Mouse (Mus musculus) A20 (cell line): ENCODE measurements around the gene Lgals2.
A peak's percentile ranks its signal among the peaks of the same experiment; 100 is the strongest.
"Not testable (repeated sequence)": the region's sequence is repeated elsewhere in the genome, so short reads cannot be mapped to it uniquely, and the experiment has no call there.

ENCODE experiments used
- DNase-seq: peaks from one replicate; pipeline ENCODE4 v3.0.0-alpha.2; 2011; ENCODE audit warnings: low read depth, low spot score

The Lgals2 gene

DNA sequence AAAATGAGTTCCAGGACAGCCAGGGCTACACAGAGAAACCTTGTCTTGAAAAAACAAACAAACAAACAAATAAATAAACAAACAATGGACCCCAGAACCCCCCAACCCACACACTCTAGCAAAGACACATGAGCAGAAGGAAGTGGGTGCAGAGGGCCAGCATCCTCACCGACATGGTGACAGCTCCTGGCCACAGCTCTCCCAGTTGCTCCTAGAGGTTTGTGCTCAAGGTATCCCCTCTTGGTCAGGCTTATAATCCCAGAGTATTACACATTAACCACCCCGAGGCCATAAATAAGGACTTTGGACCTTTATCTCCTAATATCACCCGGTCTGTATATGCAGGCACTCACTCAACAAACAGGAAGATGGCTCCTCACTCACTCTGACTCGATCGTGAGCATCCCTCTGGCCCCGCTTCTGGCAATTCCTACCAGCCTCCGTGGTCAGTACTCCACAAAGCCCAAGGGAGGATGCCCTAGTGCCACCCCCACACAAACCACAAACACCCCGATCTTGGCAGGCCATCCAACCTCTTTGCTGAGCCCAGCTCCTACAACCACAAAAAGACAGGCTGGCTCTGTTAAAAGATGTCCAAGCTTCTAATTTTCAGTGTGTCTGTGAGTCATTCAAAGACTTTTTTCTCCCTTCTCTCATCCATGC is at the start of gene Lgals2:
TSS of gene Lgals2 (minus strand) at position 227 of the 663 bp plus-strand sequence.
- DNase-seq: no peak

DNA sequence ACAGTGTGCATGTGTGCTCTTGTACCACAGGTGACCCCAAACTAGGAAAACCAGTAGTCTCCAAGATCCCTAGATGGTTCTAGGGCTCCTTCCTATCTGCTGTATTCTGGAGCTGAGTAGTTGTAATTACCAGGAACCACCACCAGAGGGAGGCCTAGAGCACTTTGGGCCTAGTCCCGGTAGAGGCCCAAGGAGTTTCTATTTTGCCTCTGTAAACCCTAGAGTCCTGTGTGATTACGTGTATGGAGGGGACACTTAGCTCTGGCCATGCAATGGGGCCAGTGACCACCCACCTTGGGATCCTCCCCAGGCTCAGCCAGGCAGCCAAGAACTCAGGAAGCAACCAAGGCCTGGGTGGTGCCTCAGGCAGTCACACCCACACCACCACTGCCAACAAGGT is 47.9 kb upstream of the Lgals2 start:
- DNase-seq: peak; percentile 86

DNA sequence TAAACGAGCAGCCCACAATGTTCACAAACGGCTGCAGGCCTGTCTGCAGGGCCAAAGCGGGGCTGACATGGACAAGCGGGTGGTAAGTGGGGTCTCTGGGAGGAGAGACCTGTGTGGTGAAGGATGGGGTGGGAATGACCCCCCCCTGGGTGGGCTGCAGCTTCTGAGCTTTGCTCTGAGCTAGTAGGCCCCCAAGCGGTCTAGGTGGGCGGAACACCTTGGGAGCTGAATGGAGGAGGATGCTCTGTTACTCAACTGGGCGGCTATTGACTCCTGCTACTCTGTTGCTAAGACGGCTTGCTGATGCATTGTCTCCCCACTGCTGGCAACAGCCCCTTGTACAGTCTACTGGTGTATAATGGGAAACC is 46.1 kb upstream of the Lgals2 start:
- no peak for DNase-seq

DNA sequence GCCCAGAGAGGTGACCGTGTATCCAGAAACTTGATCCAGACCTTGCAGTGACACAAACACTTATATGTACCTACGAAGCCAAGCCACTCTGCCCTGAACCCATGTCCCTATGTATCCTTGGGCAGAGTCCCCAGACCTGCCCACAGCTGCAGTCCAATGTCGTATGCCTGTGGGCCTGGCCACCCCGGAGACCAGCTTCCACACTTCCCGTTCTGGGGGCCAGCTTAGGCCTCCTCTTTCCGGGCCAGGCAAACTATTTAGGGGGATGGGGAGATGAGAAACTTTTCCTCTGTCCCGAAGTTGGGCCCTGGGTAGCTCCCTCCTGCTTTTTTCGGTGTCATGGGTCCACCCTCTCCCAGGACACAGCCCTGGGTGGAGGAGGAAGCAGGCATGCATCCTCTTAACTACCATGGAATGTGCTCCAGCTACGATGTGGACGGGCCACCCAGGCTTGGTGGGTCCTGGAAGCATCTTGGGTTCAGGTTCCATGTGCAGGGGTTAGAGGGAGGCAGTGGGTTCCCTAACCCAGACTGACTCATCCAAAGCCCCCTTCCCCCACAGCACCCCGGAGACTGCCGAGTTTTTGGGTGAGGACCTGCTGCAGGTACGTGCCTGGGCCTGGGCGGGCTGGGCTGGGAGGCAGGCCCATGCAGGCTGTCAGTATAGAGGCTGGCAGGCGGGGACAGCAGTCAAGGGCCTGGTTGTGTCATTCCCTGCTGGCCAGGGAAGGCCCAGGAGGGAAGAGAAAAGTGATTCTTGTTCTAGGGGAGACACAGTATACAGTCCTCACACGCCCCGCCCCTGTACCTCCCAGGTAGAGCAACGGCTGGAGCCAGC is 45.5 kb upstream of the Lgals2 start:
- no peak for DNase-seq

DNA sequence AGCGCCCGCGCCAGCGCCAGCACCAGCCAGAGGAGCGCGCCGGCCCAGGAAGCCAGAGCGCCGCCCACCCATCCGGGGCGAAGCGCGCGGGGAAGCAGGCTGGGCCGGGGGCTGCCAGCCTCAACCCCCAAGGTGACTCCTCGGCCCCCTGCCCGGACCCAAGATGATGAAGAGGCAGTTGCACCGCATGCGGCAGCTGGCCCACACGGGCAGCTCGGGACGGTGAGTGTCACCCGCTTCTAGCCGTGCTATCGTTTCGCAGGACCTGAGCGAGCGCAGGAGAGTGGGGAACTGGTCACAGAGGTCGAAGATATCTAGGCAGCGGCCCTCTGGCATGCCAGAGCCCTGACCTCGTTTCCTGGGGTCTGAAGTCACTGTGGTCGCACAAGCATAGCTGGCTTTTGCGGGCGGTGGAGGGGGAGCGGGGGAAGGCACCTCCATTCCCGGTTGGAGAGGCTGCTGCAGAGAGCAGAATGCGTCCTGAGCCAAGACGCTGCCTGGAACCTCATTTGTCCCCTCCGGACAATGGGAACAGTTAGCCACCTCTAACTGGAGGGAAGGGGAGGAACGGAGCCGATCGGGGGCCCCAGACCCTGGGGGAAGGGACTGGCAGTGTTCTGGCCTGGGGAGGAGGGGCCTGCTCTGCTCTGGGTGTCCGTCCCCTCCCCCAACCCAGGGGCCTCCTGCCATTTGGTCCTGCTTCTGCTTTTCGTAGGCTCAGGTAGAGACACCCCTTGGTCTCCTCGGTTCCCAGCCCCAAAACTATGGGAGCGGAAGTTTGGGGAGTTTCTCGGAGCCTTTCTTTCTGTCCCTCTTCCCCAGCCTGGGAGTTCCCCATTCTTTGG is 44.6 kb upstream of the Lgals2 start, which contains the start of gene Sh3bp1:
TSS of gene Sh3bp1 (plus strand) at position 29 of the 845 bp plus-strand sequence.
- peak; percentile 86 for DNase-seq

DNA sequence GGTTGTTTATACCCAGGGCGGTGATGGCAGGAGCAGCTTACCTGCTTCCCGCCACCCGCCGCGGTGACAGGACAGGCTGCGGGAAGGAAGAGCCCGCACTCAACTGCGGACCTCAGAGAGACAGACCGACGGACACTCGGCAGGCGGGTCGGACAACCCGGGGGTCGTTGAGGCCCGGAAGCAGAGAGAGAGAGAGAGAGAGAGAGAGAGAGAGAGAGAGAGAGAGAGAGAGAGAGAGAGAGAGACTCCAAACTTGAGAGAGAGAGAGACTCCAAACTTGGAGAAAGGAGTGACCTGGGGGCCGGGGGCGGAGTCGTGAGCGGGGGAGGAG is 44.0 kb upstream of the Lgals2 start, which contains the start of gene Gm49510:
TSS of gene Gm49510 (plus strand) at position 259 of the 331 bp plus-strand sequence.
- DNase-seq: no peak

DNA sequence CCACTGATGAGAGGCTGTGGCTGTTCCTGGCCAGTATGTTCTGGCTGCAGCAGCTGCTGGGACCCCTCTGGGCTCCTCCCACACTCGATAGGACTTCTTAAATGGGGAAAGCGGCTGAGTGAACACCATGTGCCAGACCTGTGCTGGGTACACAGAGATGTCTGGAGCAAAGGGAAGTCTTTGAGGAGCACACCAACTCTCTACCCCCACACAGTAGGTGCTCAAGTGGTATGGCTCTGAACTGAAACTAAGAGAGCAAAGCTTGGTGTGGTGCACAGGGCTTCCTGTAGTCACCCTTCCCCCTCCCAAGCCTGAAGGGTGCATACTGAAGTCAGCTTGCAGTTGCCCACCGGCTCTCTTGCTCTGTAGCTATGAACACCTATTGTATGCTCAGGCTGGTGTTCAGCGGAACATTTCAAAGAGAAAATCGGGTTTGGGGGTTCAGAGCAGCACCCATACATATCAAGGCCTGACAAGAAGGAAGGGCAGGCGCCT is 43.2 kb upstream of the Lgals2 start:
- peak; percentile 61 for DNase-seq

DNA sequence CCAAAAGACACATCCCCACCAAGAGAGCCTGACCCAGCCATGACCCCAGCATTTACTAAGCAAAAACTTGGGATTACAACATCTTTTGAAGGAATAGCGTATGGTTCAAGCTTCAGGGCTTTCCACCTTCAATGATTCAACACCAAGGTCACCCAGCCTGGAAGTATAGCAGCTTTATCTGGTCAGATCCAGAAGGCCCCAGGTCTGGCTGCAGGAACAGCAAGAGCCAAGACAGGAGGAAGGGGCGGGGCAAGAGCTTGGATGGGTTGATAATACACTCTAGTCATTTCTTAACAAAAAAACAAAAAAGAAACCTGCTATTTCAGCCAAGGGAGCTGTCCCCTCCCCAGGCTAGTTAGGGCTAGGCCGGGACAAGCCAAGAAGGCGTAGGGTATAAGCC is 42.2 kb upstream of the Lgals2 start:
- no peak for DNase-seq

DNA sequence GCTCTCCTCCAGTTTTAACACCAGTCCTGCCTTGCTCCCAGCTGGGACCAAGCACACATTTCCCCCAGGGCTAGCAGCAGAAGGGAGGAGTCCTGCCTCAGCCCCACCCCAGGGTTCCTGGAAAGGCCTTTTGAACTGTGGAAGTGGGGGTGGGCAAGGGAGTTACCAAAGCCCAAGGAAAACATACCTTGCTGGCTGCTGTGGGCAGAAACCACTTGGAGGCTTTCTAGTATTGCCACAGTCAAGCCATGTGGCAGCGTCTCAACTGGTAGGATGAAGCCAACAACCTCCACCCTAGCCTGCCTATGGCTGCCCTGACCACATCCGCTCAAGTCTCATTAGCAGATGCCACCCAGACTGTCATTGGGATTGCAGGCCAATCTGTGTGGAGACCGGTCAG is 40.8 kb upstream of the Lgals2 start:
- DNase-seq: no peak

DNA sequence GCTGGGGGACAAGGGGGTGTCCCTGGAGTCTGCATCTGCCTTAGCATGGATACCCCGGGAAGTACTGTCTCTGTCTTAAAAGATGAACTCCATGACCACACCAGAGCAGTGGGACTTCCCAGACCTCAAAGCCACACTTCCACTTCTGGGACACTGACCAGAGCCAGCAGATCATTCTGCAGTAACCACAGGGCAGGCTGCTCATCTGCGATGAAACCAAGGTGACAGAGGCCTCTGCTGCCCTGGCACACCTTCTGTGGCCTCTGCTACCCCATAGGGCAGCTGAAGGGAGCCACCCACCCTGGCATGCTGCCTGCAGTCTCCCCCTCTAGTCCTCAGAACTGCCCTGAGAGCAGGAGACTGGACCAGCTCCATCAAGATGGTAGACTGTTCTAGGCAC is 40.4 kb upstream of the Lgals2 start:
- no peak for DNase-seq

DNA sequence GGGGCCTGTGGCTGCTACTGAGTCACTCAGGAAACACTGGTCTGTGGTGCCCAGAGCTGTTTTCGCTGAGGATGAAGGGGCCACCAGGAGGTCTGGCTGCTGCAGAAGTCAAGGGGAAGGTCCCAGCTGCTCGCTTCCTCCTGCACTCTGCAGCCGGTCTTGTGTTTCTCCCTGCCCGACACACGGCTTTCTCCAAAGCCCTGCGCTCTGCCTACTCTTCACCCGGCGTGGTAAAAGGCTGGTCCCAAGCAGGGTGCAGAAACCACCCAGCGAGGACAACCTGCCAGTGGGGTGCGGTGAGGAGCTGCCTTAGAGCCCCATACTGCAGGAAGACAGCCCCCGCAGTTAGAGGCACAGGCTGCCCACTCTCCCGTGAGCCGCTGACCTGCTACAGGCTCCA is 39.4 kb upstream of the Lgals2 start:
- peak; percentile 34 for DNase-seq

DNA sequence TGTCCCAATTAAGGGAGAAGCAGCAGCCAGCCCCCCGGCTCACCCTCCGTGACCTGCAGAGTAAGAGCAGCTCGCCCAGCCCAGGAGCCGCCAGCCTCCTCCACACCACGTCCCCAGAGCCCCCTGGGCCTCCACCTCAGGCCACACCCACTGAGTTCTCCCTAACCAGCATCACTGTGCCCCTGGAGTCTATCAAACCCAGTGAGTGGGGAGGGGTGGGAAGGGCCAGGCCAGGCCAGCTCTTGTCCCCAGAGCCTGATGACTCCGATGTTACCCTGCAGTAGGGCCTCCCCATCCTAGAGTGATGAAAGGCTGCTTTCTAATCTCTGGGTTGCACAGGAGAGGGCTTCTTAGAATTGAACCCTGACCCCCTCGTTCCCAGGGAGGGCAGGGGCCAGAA is 37.1 kb upstream of the Lgals2 start:
- DNase-seq: no peak

DNA sequence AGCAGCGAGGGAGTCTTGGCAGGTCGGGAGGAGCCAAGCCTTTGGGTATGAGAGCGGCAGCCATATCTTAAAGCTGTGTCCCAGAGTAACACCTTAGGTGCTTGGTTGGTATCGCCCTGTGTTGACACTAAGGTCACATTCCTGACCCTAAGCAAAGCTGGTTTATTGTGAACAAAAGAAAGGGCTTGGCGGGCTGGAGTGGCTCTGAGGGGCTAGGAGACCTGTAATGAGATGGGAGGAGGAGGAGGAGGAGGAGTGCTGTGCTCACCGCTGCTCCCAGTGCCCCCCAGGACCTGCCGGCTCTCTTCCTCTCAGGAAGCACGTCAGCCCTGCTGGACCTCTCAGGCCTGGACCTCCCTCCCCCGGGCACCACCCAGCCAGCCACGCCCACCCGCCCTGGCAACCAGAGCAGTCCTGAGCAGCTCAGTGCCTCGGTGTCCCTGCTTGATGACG is 34.1 kb upstream of the Lgals2 start:
- DNase-seq: no peak

DNA sequence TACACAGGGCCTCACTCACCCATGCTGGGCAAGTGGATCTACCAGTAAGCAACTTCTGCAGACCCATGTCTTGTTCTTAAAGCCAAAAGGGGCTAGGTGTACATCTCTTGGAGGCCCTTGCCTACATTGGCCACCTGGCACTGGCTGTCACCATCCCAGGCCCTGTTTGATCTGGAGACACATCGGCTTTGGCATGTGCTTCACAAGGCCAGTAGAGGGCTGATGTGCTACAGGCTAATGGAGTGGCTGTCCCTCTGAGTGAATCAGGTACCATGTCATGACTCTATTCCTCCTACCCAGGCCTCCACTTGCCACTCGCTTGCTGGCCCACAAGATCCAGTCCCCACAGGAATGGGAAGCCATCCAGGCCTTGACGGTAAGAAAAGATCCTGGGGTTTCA is 26.5 kb upstream of the Lgals2 start:
- no peak for DNase-seq

DNA sequence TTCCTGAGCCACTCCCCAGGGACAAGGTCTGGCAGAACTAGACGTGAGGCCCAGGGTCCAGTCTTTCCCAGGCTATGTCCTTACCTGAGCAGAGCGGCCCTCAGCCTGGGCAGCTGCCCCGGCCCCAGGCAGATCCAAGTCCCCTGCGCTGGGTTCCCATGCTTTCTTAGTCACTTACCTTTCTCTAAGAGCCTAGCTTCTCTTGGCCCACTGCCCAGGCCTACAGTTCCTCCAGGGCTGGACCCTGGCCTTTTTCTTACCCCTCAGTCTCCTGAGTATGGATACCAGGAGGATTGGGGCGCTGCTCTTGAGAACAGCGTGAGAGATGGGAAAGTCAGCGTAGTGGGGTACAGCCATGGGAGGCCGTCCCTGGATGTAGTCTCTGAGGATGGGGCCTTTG is 25.1 kb upstream of the Lgals2 start:
- DNase-seq: no peak

DNA sequence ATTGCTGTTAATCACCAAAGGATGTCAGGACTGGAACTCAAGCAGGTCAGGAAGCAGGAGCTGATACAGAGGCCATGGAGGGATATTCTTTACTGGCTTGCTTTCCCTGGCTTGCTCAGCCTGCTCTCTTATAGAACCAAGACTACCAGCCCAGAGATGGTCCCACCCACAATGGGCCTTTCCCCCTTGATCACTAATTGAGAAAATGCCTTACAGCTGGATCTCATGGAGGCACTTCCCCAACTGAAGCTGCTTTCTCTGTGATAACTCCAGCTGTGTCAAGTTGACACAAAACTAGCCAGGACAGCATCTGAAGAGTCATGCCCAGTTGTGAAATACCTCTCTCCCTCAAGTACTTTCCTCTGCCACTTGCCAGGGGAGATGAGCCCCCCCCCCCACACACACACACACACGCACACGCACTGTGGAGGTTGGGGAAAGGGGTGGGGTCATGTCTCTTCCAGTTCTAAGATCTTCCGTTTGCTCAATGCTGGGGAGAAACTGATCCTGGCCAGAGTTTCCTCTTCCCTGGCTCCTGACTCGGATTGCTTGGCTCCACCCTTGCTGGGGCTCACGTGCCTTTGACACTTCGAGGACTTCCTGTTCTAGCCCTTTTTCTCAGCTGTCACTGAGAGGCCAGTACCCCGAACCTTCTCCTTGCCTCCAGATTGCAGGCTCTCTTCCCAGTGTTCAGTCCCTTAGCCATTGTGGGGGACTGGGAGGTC is 23.6 kb upstream of the Lgals2 start:
- DNase-seq: not testable (repeated sequence)

DNA sequence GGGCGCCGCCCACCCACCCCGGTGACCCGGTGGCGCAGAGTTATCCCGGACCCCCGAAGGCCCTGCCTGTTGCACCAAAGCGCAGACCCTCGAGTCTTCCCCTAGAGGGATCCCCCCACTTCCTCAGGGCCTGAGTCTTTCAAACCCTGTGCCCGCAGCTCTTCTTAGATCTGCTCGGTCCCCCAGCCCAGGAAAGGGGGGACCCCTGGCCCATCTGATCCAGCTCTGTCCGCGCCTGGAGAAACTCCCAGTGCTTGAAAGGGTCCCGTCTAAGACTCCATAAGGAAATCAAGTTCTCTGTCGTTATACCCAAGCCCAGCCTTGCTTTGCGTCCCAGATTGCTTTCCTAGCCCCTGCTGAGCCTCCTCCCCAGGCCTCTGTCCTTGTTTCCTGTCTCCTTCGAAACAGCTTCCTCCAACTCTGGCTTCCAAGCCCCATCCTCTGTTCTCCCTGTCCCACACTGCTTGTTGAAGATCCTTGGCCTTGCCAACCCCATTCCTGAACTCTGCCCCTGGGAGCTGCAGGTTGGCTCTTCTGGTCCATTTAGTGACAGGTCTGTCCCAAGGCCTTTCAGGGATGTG is 22.6 kb upstream of the Lgals2 start:
- no peak for DNase-seq

DNA sequence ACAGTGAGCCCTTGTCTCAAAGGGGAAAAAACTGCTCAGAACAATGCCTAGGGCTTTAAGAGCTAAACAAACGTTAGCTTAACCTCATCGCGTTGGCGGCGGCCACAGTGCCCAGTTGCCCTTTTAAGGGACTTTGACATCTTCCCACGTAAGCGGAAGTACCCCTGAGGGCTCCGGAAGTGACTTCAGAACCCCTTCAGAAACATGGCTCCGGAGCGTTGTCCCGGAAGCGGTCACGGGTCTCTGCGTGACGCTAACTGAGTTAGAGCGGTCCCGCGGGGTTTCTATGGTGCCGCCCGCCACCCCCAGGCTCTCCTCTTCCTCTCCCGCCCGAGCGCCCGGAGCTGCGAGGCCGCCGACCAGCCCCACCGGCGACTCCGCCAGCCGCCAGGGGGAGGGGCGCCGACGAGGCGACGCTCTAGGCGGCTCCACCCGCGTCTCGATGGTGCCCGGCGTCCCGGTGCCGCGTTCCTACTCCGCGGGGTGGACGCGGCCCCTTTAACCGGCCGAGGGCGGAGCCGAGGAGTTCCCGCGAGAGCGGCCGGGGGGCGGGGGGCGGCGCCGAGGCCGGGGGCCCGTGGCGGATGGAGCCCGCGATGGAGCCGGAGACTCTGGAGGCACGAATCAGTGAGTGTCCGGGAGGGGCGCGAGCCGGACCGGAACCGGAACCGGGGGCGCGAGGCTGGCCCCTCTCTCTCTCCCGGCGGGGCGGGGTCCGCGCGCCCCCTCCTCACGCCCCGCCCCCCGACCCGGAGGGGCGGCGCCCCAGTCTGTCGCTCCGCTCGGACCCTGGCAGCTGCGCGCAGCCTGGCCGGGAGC is 21.9 kb upstream of the Lgals2 start, which contains the start of gene Gga1:
TSS of gene Gga1 (plus strand) at position 200 of the 819 bp plus-strand sequence.
- DNase-seq: peak; percentile 98

DNA sequence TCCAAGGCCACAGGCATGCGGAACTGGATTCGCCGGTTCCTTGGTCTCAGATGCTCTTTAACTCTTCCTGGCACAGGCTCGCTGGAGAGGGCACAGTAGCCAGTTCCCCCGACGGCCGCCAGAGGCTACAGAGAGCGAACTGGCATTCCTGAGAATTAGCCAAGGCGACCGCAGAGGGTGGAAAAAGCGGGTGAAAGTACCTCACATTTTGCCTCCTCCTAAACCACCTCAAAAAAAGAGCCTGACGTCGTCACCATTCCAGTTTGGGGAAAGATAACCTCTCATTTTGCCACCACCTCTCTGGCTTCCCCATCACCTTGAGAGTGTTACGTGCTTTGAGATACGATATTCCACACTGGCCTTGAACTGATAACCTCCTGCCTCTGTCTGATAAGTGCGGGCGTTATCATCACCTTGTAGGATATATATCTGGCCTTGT is 20.9 kb upstream of the Lgals2 start:
- peak; percentile 70 for DNase-seq

DNA sequence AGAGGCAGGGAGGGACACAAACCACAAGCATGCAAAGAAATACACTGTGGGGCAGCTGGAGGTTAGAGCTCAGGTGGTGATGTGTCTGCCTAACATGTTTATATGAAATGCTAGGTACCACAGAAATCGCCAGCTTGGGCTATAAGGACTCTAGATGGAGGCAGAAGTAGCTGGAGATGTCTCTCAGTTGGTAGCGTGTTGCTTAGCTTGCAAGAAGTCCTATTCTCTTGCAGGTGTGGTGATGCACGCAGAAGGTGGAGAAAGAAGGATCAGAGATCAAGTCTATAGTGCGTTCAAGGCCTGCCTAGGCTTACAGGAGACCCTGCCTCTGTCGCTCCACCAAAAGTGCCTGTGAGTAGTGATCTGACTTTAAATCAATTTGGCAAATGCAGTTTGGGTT is 20.2 kb upstream of the Lgals2 start:
- no peak for DNase-seq
